Mouse (Mus musculus) myocyte (in vitro differentiated cells): ENCODE measurements around the gene Rrp1. TPM values are rescaled to one million over a fixed set of nuclear protein-coding genes. Genes with fewer than 3 reads are reported as not detected.

Experiments
- H3K27me3 ChIP-seq: one replicate; pipeline ENCODE4 v1.6.1; 2011; ENCODE audit not compliant: control insufficient read depth, insufficient read depth, insufficient read length
- H3K36me3 ChIP-seq: one replicate; pipeline ENCODE4 v1.6.1; 2011; ENCODE audit not compliant: control insufficient read depth, insufficient read depth
- H3K4me2 ChIP-seq: one replicate; pipeline ENCODE4 v1.6.1; 2011; ENCODE audit warnings: low read depth, control low read depth
- H3K4me3 ChIP-seq: one replicate; pipeline ENCODE4 v1.5.1; 2011; ENCODE audit warnings: mild to moderate bottlenecking, control low read depth, moderate library complexity
- H3K79me2 ChIP-seq: one replicate; pipeline ENCODE4 v1.6.1; 2011; ENCODE audit not compliant: control insufficient read depth, insufficient read depth
- H3ac ChIP-seq: one replicate; pipeline ENCODE4 v1.6.1; 2011; ENCODE audit not compliant: control insufficient read depth, insufficient read length
- CEBPB ChIP-seq: IDR thresholded peaks from 2 replicates; pipeline ENCODE4 v1.6.1; 2011; ENCODE audit warnings: mild to moderate bottlenecking, moderate library complexity; ENCODE audit not compliant: poor library complexity, insufficient read depth, severe bottlenecking
- E2F4 ChIP-seq: IDR thresholded peaks from one replicate; pipeline ENCODE4 v1.6.1; 2011; ENCODE audit warnings: mild to moderate bottlenecking, control low read depth, moderate library complexity; ENCODE audit not compliant: insufficient read depth
- MAX ChIP-seq: IDR thresholded peaks from one replicate; pipeline ENCODE4 v1.6.1; 2011; ENCODE audit warnings: low read depth, mild to moderate bottlenecking, control low read depth
- MYOD1 ChIP-seq, 3 experiments: IDR thresholded peaks; one replicate each; pipeline ENCODE4 v1.6.1; 2011; ENCODE audit warnings: control low read depth in 2 of 3, low read depth in 2 of 3, mild to moderate bottlenecking in 2 of 3, moderate library complexity in 1 of 3; ENCODE audit not compliant: insufficient read length in 2 of 3, control insufficient read depth in 1 of 3
- MYOG ChIP-seq, 3 experiments: IDR thresholded peaks; one replicate each; pipeline ENCODE4 v1.6.1; 2011; ENCODE audit warnings: control low read depth in 2 of 3, low read depth in 2 of 3, mild to moderate bottlenecking in 2 of 3; ENCODE audit not compliant: insufficient read length in 2 of 3, control insufficient read depth in 1 of 3, insufficient read depth in 1 of 3
- POLR2A ChIP-seq: IDR thresholded peaks from one replicate; pipeline ENCODE4 v1.6.1; 2011; ENCODE audit warnings: low read depth, mild to moderate bottlenecking, control low read depth, moderate library complexity; ENCODE audit not compliant: insufficient read length
- POLR2AphosphoS2 ChIP-seq: IDR thresholded peaks from one replicate; pipeline ENCODE4 v1.6.1; 2011; ENCODE audit warnings: low read depth, control low read depth; ENCODE audit not compliant: insufficient read length
- REST ChIP-seq: IDR thresholded peaks from one replicate; pipeline ENCODE4 v1.6.1; 2011; ENCODE audit warnings: mild to moderate bottlenecking, control low read depth, moderate library complexity; ENCODE audit not compliant: insufficient read depth, insufficient read length
- SRF ChIP-seq: IDR thresholded peaks from one replicate; pipeline ENCODE4 v1.6.1; 2011; ENCODE audit warnings: low read depth; ENCODE audit not compliant: control insufficient read depth, insufficient read length
- TCF12 ChIP-seq: IDR thresholded peaks from one replicate; pipeline ENCODE4 v1.6.1; 2011; ENCODE audit warnings: mild to moderate bottlenecking, control low read depth; ENCODE audit not compliant: poor library complexity, insufficient read depth, severe bottlenecking
- TCF3 ChIP-seq: IDR thresholded peaks from one replicate; pipeline ENCODE4 v1.6.1; 2011; ENCODE audit warnings: low read depth, control low read depth; ENCODE audit not compliant: insufficient read length
- USF1 ChIP-seq: IDR thresholded peaks from one replicate; pipeline ENCODE4 v1.6.1; 2011; ENCODE audit warnings: low read depth, mild to moderate bottlenecking, control low read depth, moderate library complexity
- polyA plus RNA-seq: library from polyadenylated mRNA; unstranded; fragments of >200 nt; fragmentation: generic; extraction: Trizol; gene quantifications from one replicate; pipeline ENCODE4 v1.2.1, GENCODE M21; 2012; ENCODE audit warnings: missing spikeins

The Rrp1 gene
- polyA plus RNA-seq, 1 experiment, result 180 TPM

DNA sequence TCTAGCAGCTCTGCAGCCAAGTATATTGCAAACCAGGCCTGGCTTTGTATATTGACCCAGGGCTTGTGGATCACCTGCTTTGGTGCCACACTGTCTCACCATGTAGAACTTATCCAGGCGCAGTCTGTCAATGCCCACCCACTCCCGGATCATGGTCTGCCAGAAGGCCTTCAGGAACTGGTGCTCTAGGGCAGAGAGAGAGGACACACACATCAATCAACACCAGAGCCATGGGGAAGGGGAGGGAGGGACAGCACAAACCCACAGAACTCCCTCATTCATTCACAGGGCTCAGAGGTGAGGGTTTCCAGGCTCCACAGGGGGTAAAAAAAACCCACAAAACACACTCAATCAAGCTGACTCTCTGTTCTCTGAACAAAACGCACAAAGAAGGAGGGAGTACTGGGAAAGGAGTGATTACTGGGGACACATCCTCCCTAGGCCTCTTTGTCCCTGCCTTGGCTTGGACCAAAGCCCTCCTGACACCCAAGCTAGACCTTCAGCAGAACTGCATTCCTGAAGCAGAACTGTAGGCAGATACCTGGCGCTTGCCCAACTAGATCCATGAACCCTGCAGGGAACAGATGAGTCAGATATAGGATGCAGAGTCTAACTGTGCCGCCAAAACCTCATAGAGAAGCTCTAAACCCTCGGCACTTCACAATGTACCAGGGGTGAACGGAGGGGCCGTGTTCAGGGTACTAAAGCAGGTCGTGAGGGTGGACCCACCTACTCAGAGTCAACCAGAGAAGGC lies 3.6 kb downstream of the Rrp1 start:
- peaks cover 26% of the 10 kb centered on the region for H3K79me2 ChIP-seq
- TF ChIP-seq POLR2A (no peak), USF1 (no peak), MAX (no peak), SRF (no peak)
- H3K36me3 ChIP-seq, result peaks cover 26% of the 10 kb centered on the region
- H3K4me2 ChIP-seq, result no peak overlapping the region
- H3K27me3 ChIP-seq, result no peaks in the 10 kb centered on the region
- no peak overlapping the region for H3K4me3 ChIP-seq
- no peak overlapping the region for H3ac ChIP-seq

DNA sequence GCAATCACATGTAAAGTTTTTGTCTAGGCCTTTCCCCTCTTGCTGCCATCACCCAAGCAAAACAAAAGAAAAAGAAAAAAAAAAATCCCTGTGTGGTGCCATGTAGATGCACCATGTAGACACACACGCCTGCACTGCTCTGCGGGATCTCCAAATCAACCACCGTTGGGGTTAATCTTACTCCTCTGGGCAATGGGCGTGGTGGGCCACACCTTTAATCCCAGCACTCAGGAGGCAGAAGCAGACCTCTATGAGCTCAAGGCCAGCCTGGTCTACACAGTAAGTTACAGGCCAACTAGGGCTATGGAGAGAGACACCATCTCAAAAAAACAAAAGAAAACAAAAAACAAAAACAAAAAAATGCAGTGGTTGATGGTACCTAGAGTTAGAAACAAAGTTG lies 5.7 kb downstream of the Rrp1 start:
- TF ChIP-seq MAX (no peak), MYOG (IDR thresholded peaks at IDR 0.05; ENCODE audit: control insufficient read depth in 1 of 3, insufficient read depth in 1 of 3, insufficient read length in 2 of 3, low read depth in 2 of 3) (no peak), E2F4 (no peak), SRF (no peak)
- Histone ChIP-seq H3K79me2 (peaks cover 19% of the 10 kb centered on the region), H3K36me3 (peaks cover 32% of the 10 kb centered on the region), H3K4me3 (no peak overlapping the region), H3K4me2 (no peak overlapping the region), H3ac (no peak overlapping the region), H3K27me3 (no peaks in the 10 kb centered on the region)

DNA sequence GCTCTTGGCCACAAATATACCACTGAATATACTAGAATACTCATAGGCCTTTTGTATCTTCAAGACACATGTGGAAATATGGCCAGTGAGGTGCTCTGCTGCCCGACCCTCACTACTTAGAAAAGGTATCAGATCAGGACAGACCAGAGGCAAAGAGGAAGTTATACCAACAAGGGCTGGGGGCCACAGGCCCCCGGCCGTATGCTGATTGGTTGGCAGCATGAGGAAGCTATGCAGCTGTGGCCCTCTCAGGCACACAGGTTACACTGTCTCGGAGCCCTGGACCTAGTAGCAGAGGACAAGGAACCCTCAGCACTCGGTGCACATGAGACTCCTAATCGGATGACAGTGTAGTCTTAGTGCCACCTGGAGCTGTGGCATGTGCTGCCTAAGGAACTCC lies 6.7 kb downstream of the Rrp1 start:
- no peaks in the 10 kb centered on the region for H3K27me3 ChIP-seq
- TF ChIP-seq SRF (no peak), MYOG (IDR thresholded peaks at IDR 0.05; ENCODE audit: control insufficient read depth in 1 of 3, insufficient read depth in 1 of 3, insufficient read length in 2 of 3, low read depth in 2 of 3) (no peak), USF1 (no peak), TCF12 (no peak), MAX (no peak), CEBPB (no peak), E2F4 (no peak), POLR2AphosphoS2 (no peak), POLR2A (no peak), MYOD1 (IDR thresholded peaks at IDR 0.05; ENCODE audit: control insufficient read depth in 1 of 3, insufficient read length in 2 of 3, low read depth in 2 of 3) (no peak), TCF3 (no peak), REST (no peak)
- H3K36me3 ChIP-seq, result peaks cover 38% of the 10 kb centered on the region
- H3ac ChIP-seq, result no peak overlapping the region
- H3K4me2 ChIP-seq, result no peak overlapping the region
- no peak overlapping the region for H3K4me3 ChIP-seq
- H3K79me2 ChIP-seq, result peaks cover 9% of the 10 kb centered on the region

DNA sequence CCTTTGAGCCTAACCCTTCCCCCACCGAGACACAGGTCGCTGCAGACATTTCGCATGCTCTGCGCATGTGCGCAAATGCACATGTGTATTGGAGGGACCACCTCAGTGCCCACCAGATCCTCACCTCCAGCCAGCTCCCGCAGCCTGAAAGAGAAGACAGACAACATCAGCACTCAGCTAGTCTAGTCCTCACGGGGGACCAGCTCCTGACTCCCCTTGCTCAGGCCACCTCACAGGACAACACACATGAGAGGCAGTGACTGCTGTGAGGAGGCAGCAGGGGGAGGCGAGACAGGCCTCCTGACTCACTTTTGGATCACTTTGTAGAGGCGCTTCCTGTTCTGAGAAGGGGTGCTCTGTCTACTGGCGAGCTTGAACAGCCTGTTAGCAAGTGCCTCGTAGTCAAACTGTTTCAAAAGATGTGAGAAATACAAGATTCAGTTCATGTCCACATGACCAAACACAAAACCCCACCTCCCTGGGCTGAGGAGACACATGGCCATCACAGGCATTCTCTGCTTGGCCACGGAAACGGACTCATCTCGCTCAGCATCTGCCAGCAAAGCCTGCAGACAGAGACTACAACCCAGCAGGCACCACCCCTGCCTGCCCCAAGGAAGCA lies 10.4 kb downstream of the Rrp1 start:
- TF ChIP-seq TCF3, result no peak
- TF ChIP-seq USF1, result no peak
- no peak for TF ChIP-seq MYOG (IDR thresholded peaks at IDR 0.05; ENCODE audit: control insufficient read depth in 1 of 3, insufficient read depth in 1 of 3, insufficient read length in 2 of 3, low read depth in 2 of 3)
- TF ChIP-seq SRF, result no peak
- TF ChIP-seq REST, result no peak
- no peak for TF ChIP-seq CEBPB
- TF ChIP-seq TCF12, result no peak
- no peak for TF ChIP-seq MYOD1 (IDR thresholded peaks at IDR 0.05; ENCODE audit: control insufficient read depth in 1 of 3, insufficient read length in 2 of 3, low read depth in 2 of 3)
- no peak for TF ChIP-seq E2F4
- no peak for TF ChIP-seq POLR2AphosphoS2
- no peak for TF ChIP-seq POLR2A
- TF ChIP-seq MAX, result no peak
- no peak overlapping the region for H3K4me3 ChIP-seq
- H3K79me2 ChIP-seq, result no peaks in the 10 kb centered on the region
- peaks cover 30% of the 10 kb centered on the region for H3K36me3 ChIP-seq
- H3K4me2 ChIP-seq, result no peak overlapping the region
- H3ac ChIP-seq, result no peak overlapping the region
- H3K27me3 ChIP-seq, result no peaks in the 10 kb centered on the region

DNA sequence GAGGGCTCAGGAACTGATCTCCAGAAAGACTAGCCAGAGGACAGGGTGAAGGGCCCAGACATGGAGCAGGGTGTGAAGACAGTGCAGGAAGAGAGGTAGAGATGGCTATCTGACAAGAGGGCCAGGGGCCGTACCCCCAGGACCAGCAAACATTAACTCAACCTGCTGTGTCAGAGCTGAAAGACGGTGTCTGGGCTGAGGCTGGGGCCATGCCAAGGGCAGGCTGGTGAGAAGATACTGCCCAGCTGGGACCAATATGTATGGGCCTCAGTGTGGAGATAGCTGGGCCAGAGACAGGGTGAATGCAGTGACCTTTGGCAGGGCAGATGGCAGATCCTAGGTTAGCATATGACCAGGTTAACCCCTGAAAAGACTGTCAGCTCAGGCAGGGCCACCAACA lies 11.7 kb downstream of the Rrp1 start:
- Histone ChIP-seq H3K79me2 (no peaks in the 10 kb centered on the region), H3ac (no peak overlapping the region), H3K4me3 (no peak overlapping the region), H3K36me3 (peaks cover 28% of the 10 kb centered on the region), H3K4me2 (no peak overlapping the region), H3K27me3 (no peaks in the 10 kb centered on the region)
- no peak for TF ChIP-seq MYOG (IDR thresholded peaks at IDR 0.05; ENCODE audit: control insufficient read depth in 1 of 3, insufficient read depth in 1 of 3, insufficient read length in 2 of 3, low read depth in 2 of 3)
- TF ChIP-seq MAX, result no peak
- TF ChIP-seq POLR2A, result no peak
- TF ChIP-seq POLR2AphosphoS2, result no peak
